Mouse (Mus musculus) left cerebral cortex, adult 11 months (tissue): ENCODE results near the gene Eif5.
"Not testable (repeated sequence)": the region's sequence is repeated elsewhere in the genome, so short reads cannot be mapped to it uniquely, and the experiment has no call there.

ENCODE experiments used
- DNase-seq: peaks from one replicate; pipeline ENCODE4 v3.0.0; 2022; ENCODE audit warnings: low spot score

Eif5 gene

DNA sequence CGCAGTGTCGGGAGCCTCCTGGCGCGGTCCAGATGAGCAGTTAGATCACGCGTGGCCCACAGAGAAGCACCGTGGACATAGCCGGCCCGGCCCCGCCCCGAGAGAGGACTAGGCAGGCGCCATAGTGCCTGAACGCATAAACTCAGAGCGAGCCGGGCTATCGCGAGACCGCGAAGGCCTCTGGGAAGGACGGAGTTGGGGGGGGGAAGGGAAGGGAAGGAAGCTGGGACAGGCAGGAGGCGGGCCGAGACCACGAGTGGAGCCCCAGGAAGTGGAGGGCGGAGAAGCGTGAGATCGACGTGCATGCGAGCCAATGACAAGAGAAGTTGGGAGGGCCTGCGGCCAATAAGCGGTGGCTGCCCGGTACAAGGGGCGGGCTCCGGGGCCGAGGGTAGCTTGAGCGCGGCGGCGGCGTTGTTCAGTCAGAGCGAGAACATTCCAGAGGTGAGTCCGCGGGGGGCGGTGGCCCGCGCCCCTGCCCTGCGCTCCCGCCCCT is at the start of gene Eif5:
Eif5 (plus strand) TSS at position 221 of the 496 bp plus-strand sequence.
- peak; percentile 99 for DNase-seq

DNA sequence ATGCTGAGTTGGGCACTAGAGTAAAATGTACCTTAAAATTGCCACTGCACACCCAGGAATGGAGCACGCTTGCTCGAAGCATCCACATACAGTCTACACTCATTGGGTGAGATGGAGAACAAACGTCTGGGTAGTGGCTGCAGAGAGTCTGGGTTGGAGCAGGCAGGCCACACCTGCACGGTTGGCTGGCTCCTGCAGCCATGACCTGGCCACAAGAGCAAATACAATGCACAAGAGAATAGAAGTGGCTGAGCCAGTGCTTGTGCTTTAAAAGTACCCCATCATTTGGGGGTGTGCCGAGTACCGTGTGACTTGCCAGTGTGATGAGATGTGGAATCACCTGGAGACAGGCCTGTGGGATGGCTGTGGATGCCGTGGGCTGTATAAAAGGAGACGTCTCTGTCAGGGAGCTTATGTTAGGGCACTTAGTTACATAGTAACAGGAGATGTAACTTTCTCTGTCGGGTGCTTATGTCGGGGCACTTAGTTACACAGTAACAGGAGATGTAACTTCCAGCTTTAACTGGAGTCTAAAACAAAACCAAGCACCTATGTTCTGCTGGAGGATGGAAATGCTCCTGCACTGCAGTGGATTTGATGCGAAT is 48.5 kb upstream of the Eif5 start:
- DNase-seq: no peak

DNA sequence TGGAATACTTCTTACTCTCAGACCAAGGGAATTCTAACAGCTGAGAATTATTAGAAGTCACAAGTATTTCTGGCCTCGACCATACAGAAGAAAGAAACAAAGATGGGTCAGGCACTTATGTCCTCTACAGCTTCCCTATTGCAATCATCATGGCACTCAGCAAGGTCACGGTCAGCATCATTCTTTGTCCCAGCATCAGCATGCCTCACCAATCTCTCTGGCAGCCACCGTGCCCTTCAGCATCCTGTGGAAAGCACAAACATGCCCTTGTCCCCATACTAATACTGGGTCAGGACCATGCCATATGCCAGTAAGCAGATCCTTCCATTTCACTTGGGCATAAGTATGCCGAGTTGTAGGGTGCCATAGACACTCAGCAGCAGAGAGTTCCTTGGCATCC is 42.9 kb upstream of the Eif5 start:
- no peak for DNase-seq

DNA sequence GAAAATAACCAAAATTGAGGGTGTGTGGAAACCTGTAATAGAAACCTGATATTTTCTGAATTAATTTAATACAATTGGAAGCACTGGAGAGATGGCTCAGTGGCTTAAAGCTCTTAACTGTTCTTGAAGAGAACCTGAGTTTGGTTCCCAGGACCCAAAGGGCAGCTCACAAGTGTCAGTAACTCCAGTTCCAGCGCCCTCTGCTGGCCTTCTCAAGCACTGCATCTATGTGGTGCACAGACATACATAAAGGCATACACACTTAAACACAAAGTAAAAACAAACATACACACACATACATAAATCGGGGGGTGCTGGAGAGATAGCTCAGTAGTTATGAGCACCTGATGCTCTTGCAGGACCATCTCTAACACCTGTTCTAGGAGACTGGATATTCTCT is 40.7 kb upstream of the Eif5 start:
- DNase-seq: no peak

DNA sequence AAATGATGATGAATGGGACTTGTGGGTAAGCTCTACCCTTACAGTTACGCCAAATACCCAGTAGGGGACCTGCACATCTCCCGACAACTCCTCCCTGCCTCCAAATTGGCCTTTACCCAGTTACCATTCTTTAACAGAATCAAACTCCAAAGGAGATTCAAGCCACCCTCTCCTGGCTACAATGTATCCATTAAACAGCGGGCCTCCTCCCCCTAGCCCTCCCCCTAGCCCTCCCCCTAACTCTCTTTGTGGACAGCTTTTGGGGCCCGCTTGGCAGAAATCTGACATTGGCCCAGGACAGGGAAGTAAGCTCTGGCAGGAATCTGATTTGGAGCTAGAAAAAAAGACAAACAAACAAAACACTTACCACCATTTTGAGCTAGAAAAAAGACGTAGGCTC is 38.2 kb upstream of the Eif5 start:
- DNase-seq: no peak

DNA sequence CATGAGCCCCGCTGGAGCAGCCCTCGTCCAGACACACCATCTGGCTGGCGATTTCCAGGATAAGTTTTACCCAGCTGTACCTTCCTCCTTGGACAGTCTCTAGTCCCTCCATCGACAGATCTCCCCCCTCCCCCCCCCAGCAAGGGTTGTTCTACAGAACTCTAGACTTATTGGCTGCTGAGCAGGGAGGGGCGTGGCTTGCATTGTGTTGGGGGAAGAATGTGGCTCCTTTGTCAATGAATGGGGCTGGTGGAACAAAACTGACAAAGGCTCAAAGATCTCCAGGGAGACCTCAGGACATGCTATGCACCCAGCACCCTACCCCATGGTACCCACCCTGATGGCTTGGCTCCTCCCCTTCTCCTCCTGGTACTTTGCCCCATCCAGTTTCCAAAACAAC is 37.1 kb upstream of the Eif5 start:
- no peak for DNase-seq

DNA sequence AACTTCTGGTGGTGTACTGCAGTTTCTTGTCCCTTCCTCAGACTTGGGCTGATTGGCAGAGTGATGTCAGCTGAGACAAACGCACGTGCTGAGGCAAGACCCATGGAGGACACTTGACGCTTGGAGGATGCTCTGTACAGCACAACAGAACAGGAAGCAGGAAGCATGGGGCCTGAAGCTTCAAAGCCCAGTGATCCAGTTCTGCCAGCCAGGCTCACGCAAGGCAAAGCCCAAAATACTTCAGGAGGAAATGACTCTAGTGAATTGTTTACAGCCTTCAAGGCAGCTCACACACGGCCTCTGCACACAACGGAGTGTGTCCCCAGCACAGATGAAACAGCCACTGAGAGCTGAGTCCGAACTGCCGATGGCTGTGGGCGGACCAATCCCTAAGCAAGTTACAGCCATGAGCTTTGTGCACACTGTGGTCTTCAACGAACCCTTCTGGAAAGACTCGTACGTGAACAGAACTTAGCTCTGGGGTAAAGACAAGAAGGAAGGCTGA is 34.7 kb upstream of the Eif5 start:
- no peak for DNase-seq

DNA sequence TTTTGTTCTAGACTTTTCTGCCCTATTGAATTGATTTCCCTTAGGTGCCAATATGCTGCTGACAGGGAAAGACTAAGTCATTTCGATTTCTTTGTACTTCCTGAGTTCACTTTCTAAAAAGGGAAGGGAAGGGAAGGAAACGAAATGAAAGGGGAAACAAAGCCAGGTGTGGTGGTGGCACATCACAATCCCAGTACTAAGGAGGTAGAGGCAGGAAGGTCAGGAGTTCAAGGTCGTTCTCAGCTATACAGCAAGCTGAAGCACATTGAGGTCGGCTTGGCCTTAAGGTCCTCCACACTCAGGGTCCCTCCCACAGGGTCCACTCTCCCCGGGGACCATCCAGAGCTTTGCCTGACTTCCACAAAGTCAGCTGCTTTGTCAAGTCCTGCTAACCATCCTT is 34.2 kb upstream of the Eif5 start:
- no peak for DNase-seq

DNA sequence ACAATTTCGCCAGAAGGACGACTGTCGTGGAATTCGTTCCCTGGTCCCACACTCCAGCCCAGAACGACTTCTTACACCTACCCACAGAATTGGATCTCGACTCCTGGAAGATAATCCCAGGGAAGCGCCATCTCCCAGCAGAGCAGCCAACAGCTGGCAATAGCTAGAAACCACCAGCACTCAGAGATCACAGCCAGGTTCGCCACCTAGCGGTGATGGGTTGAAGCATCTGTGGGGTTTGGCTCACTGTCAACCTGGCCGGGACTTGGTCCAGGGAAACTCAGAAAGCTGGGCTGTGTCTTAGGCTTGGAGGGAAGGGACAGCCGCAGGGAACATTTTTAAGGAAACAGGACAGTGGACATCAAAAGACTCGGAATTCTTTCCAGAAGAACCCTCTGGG is 32.9 kb upstream of the Eif5 start:
- peak; percentile 91 for DNase-seq

DNA sequence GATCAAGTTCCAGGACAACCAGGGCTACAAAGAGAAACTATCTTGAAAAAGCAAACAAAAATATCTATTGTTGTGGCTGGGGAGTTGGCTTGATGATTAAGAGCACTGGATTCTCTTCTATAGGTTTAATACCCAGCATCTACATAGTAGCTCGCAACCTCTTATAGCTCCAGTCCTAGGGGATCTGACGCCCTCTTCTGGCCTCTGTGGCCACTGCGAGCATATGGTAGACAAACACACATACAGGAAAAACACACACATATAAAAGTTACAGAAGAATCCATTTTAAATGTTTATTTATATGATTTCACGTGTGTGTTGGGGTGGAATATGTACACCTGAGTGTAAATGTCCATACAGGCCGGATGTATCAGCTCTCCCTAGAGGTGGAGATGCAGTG is 30.8 kb upstream of the Eif5 start:
- no peak for DNase-seq

DNA sequence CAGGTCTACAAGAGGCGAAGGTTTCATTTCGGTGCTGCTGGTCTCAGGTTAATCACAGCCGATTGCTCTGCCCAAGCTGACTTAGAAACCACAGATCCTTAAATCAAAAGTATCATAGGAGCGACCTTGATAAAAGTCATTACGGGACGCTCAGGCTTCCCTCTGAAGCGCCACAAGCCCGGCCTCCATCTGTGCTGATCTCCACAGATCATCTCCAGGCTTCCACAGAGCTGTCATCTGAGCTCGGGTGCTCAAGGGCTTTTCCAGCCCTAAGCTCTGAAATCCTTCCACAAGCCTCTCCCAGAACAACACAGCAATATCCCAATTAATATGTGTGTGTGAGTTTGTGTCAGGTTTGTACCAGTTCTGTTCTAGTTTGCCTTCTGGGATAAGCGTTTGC is 29.9 kb upstream of the Eif5 start:
- DNase-seq: no peak

DNA sequence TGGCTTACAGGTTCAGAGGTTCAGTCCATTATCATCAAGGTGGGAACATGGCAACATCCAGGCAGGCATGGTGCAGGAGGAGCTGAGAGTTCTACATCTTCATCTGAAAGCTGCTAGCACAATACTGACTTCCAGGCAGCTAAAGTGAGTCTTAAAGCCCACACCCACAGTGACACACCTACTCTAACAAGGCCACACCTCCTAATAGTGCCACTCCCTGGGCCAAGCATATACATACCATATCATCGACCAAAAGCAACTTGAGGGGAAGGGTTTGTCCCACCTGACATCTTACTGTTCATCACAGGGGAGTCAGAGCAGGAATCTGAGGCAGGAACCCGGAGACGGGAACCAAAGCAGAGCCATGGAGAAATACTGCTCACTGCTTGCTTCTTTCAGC is 29.4 kb upstream of the Eif5 start:
- DNase-seq: not testable (repeated sequence)

DNA sequence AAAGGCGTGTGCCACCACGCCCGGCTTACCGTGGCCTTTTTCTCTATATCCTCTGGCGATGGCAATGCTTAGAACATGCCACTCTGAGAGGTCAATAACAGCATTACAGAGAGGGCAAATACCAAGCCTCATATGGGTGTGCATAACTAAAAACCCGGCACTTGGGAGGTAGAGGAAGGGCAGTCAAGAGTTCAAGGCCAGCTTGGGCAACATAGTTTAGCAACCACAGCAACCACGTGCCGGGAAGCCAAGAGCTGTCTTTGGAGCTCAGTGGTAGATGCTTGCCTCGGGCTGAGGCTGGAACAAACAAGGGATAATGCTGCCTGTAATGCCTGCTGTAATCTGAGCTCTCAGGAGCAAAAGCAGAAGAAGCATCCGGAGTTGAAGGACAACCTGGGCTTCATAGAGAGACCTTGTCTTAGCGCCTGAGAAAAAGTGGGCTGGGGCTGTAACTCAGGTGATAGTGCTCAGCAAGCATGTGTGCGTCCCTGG is 25.2 kb upstream of the Eif5 start:
- no peak for DNase-seq

DNA sequence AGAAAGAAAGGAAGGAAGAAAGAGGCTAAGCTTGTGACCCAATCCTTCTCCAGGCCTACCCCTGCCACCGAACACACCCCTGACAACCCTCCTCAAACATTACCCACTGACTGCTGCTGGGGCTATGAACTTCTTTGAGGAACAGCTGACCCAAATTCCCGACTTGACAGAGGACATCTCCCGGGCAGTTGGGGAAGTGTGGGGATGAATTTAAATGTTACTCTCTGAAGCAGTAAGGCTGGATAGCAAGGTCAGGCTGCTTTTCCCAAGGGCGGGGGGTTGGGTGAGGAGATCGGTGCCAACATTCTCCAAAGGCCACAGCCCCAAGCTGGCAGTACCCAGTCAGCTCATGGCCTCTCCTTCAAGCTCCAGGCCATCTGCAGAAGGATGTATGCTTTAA is 24.1 kb upstream of the Eif5 start:
- DNase-seq: no peak

DNA sequence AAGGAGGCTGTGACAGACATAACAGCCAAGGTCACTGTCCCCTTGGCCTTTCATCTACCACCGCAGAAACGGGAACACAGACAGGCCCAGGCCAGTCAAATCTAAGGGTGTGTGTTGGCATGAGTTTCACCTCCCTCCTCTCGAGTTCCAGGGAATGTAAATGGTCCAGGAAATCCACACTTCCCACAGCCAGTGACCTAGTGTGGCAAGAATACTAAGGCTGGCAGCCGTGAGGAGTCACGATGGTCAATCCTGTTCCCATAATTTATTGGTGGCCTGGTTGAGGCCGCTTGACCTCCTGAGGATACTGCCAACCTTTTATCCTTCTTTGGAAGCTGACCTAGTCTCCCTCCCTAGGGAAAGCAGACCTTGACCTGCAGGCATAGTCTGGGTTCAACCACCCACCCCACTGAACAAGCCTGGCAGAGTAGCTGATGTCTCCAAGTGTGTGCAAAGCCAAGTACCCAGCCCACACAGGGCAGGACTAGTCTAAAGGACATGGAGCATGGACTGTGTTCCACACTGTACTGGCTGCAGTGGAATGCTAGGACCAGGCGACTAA is 23.5 kb upstream of the Eif5 start:
- DNase-seq: no peak

DNA sequence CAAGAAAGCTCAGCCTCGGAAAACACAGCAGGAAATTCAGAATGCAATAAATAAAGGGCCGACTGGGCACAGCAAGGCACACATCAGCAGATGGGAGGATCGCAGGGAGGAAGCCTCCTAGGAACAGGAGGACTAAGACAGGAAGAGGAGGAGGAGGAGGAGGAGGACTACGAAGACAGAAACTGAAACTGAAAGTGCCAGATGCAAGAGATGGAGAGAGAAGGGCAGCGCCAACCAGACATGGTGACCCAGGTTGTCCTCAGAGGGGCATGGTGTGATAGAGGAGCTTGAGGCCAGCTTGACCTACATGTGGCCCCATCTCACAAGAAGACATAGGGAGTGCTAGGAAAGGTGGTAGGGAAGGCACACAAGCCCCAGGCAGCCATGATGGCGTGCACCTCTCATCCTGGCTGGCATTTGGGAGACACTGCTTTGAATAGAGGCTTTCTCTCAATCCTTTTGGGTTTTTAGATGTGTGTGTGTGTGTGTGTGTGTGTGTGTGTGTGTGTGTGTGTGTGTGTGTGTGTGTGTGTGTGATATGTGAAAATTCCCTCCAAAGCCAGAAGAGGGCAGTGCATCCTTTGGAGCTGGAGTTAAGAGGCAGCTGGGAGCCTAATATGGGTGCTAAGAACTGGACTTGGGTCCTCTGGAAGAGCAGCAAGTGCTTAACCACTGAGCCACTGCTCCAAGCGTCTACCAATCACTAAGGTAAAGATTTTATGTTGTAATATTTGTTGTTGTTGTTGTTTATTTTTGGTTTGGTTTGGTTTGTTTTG is 22.8 kb upstream of the Eif5 start:
- no peak for DNase-seq

DNA sequence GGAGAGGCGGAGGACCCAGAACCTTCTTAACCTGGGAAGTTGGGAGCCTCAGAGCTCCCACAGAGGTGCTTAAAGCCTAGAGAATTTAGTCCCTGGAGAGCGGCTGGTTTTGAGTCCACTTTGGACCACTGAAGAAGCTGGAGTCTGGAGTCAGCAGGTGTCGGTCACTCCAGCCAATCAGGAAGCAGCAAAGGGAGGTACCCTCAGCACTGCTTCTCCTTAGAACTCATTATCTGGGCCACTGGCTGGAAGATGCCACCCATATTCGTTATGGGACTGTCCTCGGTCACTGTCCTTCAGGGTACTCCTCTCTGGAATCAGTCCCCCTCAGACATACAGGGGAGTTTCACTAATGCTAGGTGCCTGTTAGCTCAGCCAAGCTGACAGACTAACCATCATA is 21.9 kb upstream of the Eif5 start:
- DNase-seq: no peak

DNA sequence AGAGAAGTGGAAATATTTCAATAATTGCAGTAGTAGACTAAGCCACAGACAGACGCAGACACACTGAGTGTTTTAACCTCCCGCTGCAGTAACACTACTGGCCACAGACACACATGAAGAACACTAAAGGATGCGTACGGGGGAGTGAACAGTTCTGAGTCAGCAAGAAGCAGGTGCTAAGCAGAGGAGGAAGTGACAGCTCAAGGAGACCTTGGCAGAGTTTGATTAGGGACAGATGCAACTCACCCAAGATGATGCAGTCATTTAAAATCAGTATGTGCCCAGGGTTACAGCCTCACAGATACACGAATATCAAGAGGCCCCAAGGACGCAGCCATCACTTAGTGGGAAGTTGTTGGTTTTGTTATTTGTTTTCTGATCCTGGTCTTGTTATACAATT is 21.0 kb upstream of the Eif5 start:
- DNase-seq: no peak

DNA sequence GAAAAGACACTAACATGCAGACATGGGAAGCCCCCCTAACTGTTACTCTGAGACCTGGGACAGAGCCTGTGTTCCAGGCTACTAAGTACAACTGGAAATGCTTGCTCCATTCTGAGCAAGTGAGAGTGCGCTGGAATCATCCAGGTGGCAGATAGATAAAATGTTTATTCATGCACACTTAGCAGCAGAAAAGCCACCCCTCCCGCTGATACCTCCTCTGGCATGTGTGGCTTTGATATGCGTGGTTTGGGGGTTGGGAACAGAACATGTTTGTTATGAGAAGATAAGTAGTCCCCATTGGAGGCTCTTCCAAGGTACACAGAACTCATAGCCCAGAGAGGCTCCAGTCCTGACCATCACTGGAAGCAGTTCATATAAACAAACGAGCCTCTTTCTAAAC is 19.9 kb upstream of the Eif5 start:
- DNase-seq: no peak

DNA sequence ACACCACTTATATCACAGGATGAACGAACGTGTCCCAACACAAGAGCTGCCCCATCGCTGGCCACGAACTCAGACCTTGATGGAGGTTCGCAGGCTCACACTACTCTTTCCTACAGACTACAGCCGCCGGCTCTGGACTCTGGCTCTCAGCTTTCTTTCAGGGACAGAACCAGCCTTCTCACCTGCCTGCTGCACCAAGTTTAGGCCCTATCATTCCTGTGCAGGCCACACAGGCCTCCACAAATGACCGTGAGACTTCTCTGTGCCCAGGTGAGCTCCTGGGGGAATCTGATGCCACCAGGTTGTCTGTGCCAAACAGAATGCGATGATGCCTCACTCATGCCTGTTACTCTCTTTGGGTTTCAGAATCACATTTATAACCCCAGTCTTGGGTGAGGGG is 19.4 kb upstream of the Eif5 start:
- DNase-seq: no peak

DNA sequence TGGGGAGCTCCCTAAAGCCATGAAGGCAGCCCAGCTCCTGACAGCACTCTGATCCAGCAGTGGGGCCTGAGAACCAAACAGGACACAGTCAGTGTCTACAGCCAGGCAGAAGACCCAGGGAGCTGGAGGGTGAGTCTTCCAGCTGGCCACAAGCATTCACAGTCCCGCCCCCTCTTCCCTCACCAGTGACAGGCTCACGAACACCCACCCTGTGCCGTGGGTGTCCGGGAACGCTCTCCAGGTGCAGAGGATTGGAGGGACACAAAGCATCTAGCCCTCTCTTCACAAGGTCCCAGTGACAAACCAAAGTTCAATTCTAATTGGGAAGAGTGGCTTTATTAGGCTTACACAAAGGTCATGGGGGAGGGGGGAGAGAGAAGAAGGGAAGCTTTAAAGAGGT is 18.0 kb upstream of the Eif5 start:
- no peak for DNase-seq

DNA sequence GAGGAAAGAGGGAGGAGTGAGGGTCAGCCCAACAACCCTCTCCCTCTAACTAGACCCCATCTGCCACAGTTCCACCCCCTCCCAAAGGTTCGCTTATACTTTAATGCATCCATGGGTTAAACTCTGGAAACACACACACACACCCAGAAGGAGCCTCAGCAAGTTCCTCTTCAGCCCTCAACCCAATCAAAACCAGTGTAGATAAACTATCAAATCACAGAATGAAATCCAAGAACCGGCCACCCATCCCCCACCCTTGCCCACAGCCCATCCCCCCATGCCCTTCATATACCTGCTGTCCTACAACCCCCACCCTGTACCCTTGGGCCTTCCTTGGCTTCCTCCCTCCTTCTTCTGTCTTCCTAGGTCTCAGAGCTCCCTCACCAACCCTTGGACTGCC is 16.8 kb upstream of the Eif5 start:
- DNase-seq: no peak

DNA sequence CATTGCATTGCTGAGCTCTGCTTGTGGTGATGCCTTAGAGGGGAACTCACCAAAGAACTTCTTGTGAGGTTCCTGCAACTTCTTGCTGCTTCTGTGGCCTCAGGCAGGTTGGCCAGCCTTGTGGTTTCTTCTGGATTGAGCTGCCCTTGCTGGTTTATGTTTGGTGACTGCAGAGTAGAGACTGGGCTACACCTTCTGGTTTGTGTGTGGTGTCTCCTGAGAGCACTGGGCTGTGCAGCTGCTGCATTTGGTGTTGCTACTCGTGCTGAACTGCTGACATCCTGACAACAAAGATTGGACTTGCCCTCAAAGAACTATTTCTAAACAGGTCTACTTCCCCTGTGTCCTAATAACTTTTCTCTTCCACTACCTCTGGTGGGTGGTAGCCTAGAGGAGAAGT is 13.3 kb upstream of the Eif5 start:
- no peak for DNase-seq
